Mouse (Mus musculus) spleen, adult 2 months (tissue): ENCODE measurements around the gene 1700025G04Rik.

Source experiments
- CTCF ChIP-seq: fragments of 200-500 bp; IDR thresholded peaks from 2 replicates; pipeline ENCODE4 v1.5.1; 2011; ENCODE audit warnings: mild to moderate bottlenecking, inconsistent platforms; ENCODE audit not compliant: insufficient read depth, insufficient read length, insufficient replicate concordance; ENCODE audit errors: extremely low read depth
- POLR2A ChIP-seq: fragments of 200-500 bp; IDR thresholded peaks from 2 replicates; pipeline ENCODE4 v1.6.1; 2011; ENCODE audit warnings: low read depth, low read length, inconsistent platforms

- TF ChIP-seq CTCF (no peak), POLR2A (no peak)
These were observed 146.2 kb downstream of the 1700025G04Rik start for GRCm38 (mm10) chr1:151943681-151944237.
